Mouse (Mus musculus): ENCODE measurements at regions not wholly inside any gene's neighbourhood (a gene's known extent, or its start where the extent isn't known, plus 50 kb on each side); places are given as distances from the start of the nearest gene placed in this dataset.
"Not testable (repeated sequence)": the region's sequence is repeated elsewhere in the genome, so short reads cannot be mapped to it uniquely, and the experiment has no call there.

GRCm38 (mm10) chr17:16951092-16952016 is 112.6 kb upstream of the Zfp960 start:
- peak; percentile 89 to 91 for DNase-seq

DNA sequence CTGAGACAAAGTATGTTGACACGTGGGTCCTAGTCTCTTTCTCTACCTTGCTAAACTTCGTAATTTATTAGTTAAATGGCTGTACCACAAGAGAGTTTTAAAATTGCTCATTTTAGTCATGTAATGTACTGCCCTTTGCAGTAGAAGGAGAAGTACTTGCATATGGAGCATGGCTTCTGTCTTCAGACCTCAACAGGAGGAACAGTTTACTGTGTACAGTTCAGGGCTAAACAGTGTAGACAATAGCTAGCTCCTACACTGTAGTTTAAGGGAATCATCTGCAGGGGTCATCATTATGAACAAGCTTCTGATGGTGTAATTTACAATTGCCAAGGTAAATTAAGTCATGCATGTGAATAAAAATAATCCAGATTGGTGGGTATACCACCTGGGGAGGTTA is 111.8 kb upstream of the Zfp960 start:
- DNase-seq: not testable (repeated sequence)

DNA sequence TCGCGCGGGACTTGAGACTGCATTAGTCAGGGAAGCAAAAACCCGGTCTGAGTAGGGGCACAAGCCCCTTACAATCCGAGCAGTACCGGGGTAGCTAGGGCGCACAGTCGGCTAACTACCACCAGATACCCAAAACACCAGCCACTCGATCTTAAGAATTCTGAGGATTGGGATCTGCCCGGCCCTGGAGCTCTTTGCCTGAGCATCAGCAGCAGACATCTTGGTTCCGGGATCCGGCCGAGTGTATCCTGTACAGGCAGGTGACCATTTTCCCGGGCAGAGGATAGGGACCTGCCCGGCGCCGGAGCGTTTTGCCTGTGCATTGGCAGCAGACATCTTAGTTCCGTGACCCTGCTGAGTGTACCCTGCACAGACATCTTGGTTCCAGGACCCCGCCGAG is 66.7 kb upstream of the Zfp960 start:
- DNase-seq: not testable (repeated sequence)

- DNase-seq: peak; percentile 84 to 87
Measured at GRCm38 (mm10) chr17:17004632-17005265, 59.2 kb upstream of the Zfp960 start.

GRCm38 (mm10) chr17:17005267-17005666 is 58.6 kb upstream of the Zfp960 start:
- peak in 1 of 2 experiments; percentile 17 for DNase-seq
